Mouse (Mus musculus): Measurements from ENCODE around the gene Olfr1302.

GRCm38 (mm10) chr2:111820240-111820639, 43.0 kb downstream of the Olfr1302 start, which contains the start of gene Olfr1303:
- TF ChIP-seq CTCF (IDR thresholded peaks at IDR 0.05; ENCODE audit: low read depth, low read length) = no peak
- no peak for TF ChIP-seq POLR2A (IDR thresholded peaks at IDR 0.05; ENCODE audit: insufficient read depth, low read length)

Measured in ES-Bruce4 (cell line).